Mouse (Mus musculus) liver, embryonic 14.5 days (tissue): ENCODE measurements at regions not wholly inside any gene's neighbourhood (a gene's known extent, or its start where the extent isn't known, plus 50 kb on each side); places are given as distances from the start of the nearest gene placed in this dataset.

Source experiments
- CTCF ChIP-seq: IDR thresholded peaks from 2 replicates; pipeline ENCODE4 v1.5.1; 2016; ENCODE audit warnings: antibody characterized with exemption, low read depth, control low read depth
- EP300 ChIP-seq: IDR thresholded peaks from 2 replicates; pipeline ENCODE4 v1.6.1; 2016; ENCODE audit warnings: antibody characterized with exemption, low read depth

DNA sequence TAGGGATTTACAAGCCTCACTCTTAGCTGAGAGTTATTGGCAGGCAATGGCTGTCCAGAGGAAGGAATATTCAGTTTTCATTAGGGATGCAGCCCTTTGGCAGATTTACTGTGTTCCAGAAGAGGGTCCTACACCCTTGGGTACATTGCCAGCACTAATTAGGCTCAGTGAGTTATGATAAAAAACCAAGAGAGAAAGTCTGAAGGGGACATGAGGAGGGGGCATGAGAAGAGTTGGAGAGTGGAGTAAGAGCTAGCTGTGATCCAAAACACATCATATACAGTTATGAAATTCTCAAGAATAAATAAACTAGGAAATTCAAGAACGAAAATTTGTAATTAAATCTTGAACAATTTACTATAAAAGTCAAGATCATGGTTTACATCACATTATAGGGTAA lies 346.2 kb downstream of the 9330182O14Rik start:
- TF ChIP-seq CTCF (no peak), EP300 (no peak)
